Mouse (Mus musculus): ENCODE results near the gene Synpo2l. TPM values are rescaled to one million over a fixed set of nuclear protein-coding genes. Genes with fewer than 3 reads are reported as not detected.

The Synpo2l gene
- polyA plus RNA-seq, 1 experiment from 2014 or later: 0.10 TPM

- H3K36me3 ChIP-seq (ENCODE audit: control insufficient read depth, insufficient read depth, low read length): no peaks in the 10 kb centered on the region
- H3K27me3 ChIP-seq (replicated peaks; ENCODE audit: control insufficient read depth, insufficient read depth, low read length): no peaks in the 10 kb centered on the region
- ATAC-seq: no peak
- no peaks in the 10 kb centered on the region for H3K9me3 ChIP-seq (ENCODE audit: control insufficient read depth, low read length)
- no peak overlapping the region for H3K4me3 ChIP-seq (ENCODE audit: low read length)
- no peak overlapping the region for H3K9ac ChIP-seq (ENCODE audit: low read depth, low read length)
- 72% methylated on average over 3 of the region's 3 CpGs for WGBS
- H3K4me2 ChIP-seq (ENCODE audit: low read depth, low read length): no peak overlapping the region
- H3K27ac ChIP-seq (ENCODE audit: low read length): no peak overlapping the region
- peaks cover 28% of the 10 kb centered on the region for H3K4me1 ChIP-seq (ENCODE audit: control insufficient read depth, insufficient read depth, low read length)
These were observed 32.2 kb upstream of the Synpo2l start for GRCm38 (mm10) chr14:20700362-20700761.

- 85% methylated on average over 2 of the region's 2 CpGs for WGBS
These were observed 30.4 kb upstream of the Synpo2l start for GRCm38 (mm10) chr14:20698515-20698914.

GRCm38 (mm10) chr14:20696986-20697385 lies 28.8 kb upstream of the Synpo2l start:
- peak overlapping the region; percentile 84 for H3K4me2 ChIP-seq (ENCODE audit: low read depth, low read length)

More at GRCm38 (mm10) chr14:20698515-20698914, 30.4 kb upstream of the Synpo2l start:
- no peak overlapping the region for H3K4me3 ChIP-seq (ENCODE audit: low read length)
- H3K9me3 ChIP-seq (ENCODE audit: control insufficient read depth, low read length): no peaks in the 10 kb centered on the region
- no peak for ATAC-seq
- peaks cover 28% of the 10 kb centered on the region for H3K4me1 ChIP-seq (ENCODE audit: control insufficient read depth, insufficient read depth, low read length)
- no peak overlapping the region for H3K9ac ChIP-seq (ENCODE audit: low read depth, low read length)
- H3K36me3 ChIP-seq (ENCODE audit: control insufficient read depth, insufficient read depth, low read length): no peaks in the 10 kb centered on the region; the same call in 1 of the 2 replicates
- H3K27me3 ChIP-seq (replicated peaks; ENCODE audit: control insufficient read depth, insufficient read depth, low read length): no peaks in the 10 kb centered on the region
- no peak overlapping the region for H3K4me2 ChIP-seq (ENCODE audit: low read depth, low read length)
- H3K27ac ChIP-seq (ENCODE audit: low read length): no peak overlapping the region

GRCm38 (mm10) chr14:20695761-20696520 lies 27.8 kb upstream of the Synpo2l start:
- 10% methylated on average over 27 of the region's 27 CpGs for WGBS
- ATAC-seq: no peak; the same call in none of the 2 replicates
- Histone ChIP-seq H3K4me1 (ENCODE audit: control insufficient read depth, insufficient read depth, low read length) (peaks cover 24% of the 10 kb centered on the region), H3K4me2 (ENCODE audit: low read depth, low read length) (peak overlapping the region; percentile 84), H3K9me3 (ENCODE audit: control insufficient read depth, low read length) (no peaks in the 10 kb centered on the region), H3K4me3 (ENCODE audit: low read length) (peak overlapping the region; percentile 82), H3K27me3 (replicated peaks; ENCODE audit: control insufficient read depth, insufficient read depth, low read length) (no peaks in the 10 kb centered on the region), H3K9ac (ENCODE audit: low read depth, low read length) (peak overlapping the region; percentile 95), H3K27ac (ENCODE audit: low read length) (peak overlapping the region; percentile 99), H3K36me3 (ENCODE audit: control insufficient read depth, insufficient read depth, low read length) (peaks cover 13% of the 10 kb centered on the region)

More at GRCm38 (mm10) chr14:20696986-20697385, 28.8 kb upstream of the Synpo2l start:
- peaks cover 27% of the 10 kb centered on the region for H3K4me1 ChIP-seq (ENCODE audit: control insufficient read depth, insufficient read depth, low read length)
- no peaks in the 10 kb centered on the region for H3K27me3 ChIP-seq (replicated peaks; ENCODE audit: control insufficient read depth, insufficient read depth, low read length)
- H3K4me3 ChIP-seq (ENCODE audit: low read length): peak overlapping the region; percentile 82
- WGBS: 7% methylated on average over 1 of the region's 1 CpGs
- no peak for ATAC-seq
- peak overlapping the region; percentile 3; the same call in 1 of the 2 replicates for H3K9ac ChIP-seq (ENCODE audit: low read depth, low read length)
- no peaks in the 10 kb centered on the region for H3K9me3 ChIP-seq (ENCODE audit: control insufficient read depth, low read length)
- no peak overlapping the region for H3K27ac ChIP-seq (ENCODE audit: low read length)
- peaks cover 7% of the 10 kb centered on the region; the same call in 1 of the 2 replicates for H3K36me3 ChIP-seq (ENCODE audit: control insufficient read depth, insufficient read depth, low read length)

GRCm38 (mm10) chr14:20694884-20695760 lies 27.0 kb upstream of the Synpo2l start, which contains the start of gene Fut11:
TSS of gene Fut11 (plus strand) at chr14:20694968.
- Histone ChIP-seq H3K36me3 (ENCODE audit: control insufficient read depth, insufficient read depth, low read length) (peaks cover 16% of the 10 kb centered on the region), H3K9ac (ENCODE audit: low read depth, low read length) (peak within 1 kb of the TSS; percentile 95), H3K27me3 (replicated peaks; ENCODE audit: control insufficient read depth, insufficient read depth, low read length) (no peaks in the 10 kb centered on the region), H3K4me3 (ENCODE audit: low read length) (peak within 1 kb of the TSS; percentile 82), H3K27ac (ENCODE audit: low read length) (peak within 1 kb of the TSS; percentile 99), H3K4me2 (ENCODE audit: low read depth, low read length) (peak within 1 kb of the TSS; percentile 84), H3K4me1 (ENCODE audit: control insufficient read depth, insufficient read depth, low read length) (peaks cover 24% of the 10 kb centered on the region), H3K9me3 (ENCODE audit: control insufficient read depth, low read length) (no peaks in the 10 kb centered on the region)
- ATAC-seq: peak; percentile 93
- WGBS: under 1% methylated on average over 111 of the region's 111 CpGs

- peak; percentile 27 for ATAC-seq
- Histone ChIP-seq H3K4me2 (ENCODE audit: low read depth, low read length) (peak overlapping the region; percentile 84), H3K9ac (ENCODE audit: low read depth, low read length) (peak overlapping the region; percentile 95), H3K4me3 (ENCODE audit: low read length) (peak overlapping the region; percentile 82), H3K27me3 (replicated peaks; ENCODE audit: control insufficient read depth, insufficient read depth, low read length) (no peaks in the 10 kb centered on the region), H3K9me3 (ENCODE audit: control insufficient read depth, low read length) (no peaks in the 10 kb centered on the region), H3K27ac (ENCODE audit: low read length) (peak overlapping the region; percentile 99; the same call in 1 of the 2 replicates), H3K36me3 (ENCODE audit: control insufficient read depth, insufficient read depth, low read length) (peaks cover 16% of the 10 kb centered on the region), H3K4me1 (ENCODE audit: control insufficient read depth, insufficient read depth, low read length) (peaks cover 24% of the 10 kb centered on the region)
- WGBS: 43% methylated on average over 13 of the region's 13 CpGs
These were observed 26.2 kb upstream of the Synpo2l start for GRCm38 (mm10) chr14:20694185-20694883.

- ATAC-seq: no peak
- no peak overlapping the region for H3K9ac ChIP-seq (ENCODE audit: low read depth, low read length)
- peaks cover 23% of the 10 kb centered on the region for H3K36me3 ChIP-seq (ENCODE audit: control insufficient read depth, insufficient read depth, low read length)
- WGBS: 93% methylated on average over 10 of the region's 10 CpGs
- peaks cover 21% of the 10 kb centered on the region for H3K4me1 ChIP-seq (ENCODE audit: control insufficient read depth, insufficient read depth, low read length)
- H3K9me3 ChIP-seq (ENCODE audit: control insufficient read depth, low read length): no peaks in the 10 kb centered on the region
- H3K4me2 ChIP-seq (ENCODE audit: low read depth, low read length): no peak overlapping the region
- H3K27me3 ChIP-seq (replicated peaks; ENCODE audit: control insufficient read depth, insufficient read depth, low read length): no peaks in the 10 kb centered on the region
- no peak overlapping the region for H3K4me3 ChIP-seq (ENCODE audit: low read length)
- no peak overlapping the region for H3K27ac ChIP-seq (ENCODE audit: low read length)
These were observed 25.5 kb upstream of the Synpo2l start for GRCm38 (mm10) chr14:20693589-20694101.

GRCm38 (mm10) chr14:20691772-20692171 lies 23.6 kb upstream of the Synpo2l start:
- Histone ChIP-seq H3K4me1 (ENCODE audit: control insufficient read depth, insufficient read depth, low read length) (peaks cover 13% of the 10 kb centered on the region), H3K4me3 (ENCODE audit: low read length) (no peak overlapping the region), H3K9ac (ENCODE audit: low read depth, low read length) (no peak overlapping the region), H3K4me2 (ENCODE audit: low read depth, low read length) (no peak overlapping the region), H3K36me3 (ENCODE audit: control insufficient read depth, insufficient read depth, low read length) (peaks cover 36% of the 10 kb centered on the region), H3K27me3 (replicated peaks; ENCODE audit: control insufficient read depth, insufficient read depth, low read length) (no peaks in the 10 kb centered on the region), H3K27ac (ENCODE audit: low read length) (no peak overlapping the region), H3K9me3 (ENCODE audit: control insufficient read depth, low read length) (no peaks in the 10 kb centered on the region)
- ATAC-seq: no peak
- 89% methylated on average over 6 of the region's 6 CpGs for WGBS

All from intestine, embryonic 16.5 days (tissue).